8 mouse cellular contexts compared by ENCODE assay signal in genomic region chrX:101428785-101429141, GRCm38 (mm10). TPM values are rescaled to one million over a fixed set of nuclear protein-coding genes. Genes with fewer than 3 reads are reported as not detected.
A peak's percentile ranks its signal among the peaks of the same experiment; 100 is the strongest.
DNase-seq lines count a peak whose midpoint lies in the region; ATAC-seq lines count a peak whose summit lies in the region.

No protein-coding gene starts in this region.

- no peaks in the 10 kb centered on the region for H3K9me3 ChIP-seq in lung, embryonic 15.5 days
- no peaks in the 10 kb centered on the region for H3K9me3 ChIP-seq in forebrain, embryonic 11.5 days (ENCODE audit: control insufficient read depth, low read length)
- H3K9me3 ChIP-seq in limb, embryonic 15.5 days = no peaks in the 10 kb centered on the region
- no peaks in the 10 kb centered on the region for H3K9me3 ChIP-seq in stomach, embryonic 14.5 days (ENCODE audit: control insufficient read depth, low read depth, low read length)

- peak; percentile 21 for DNase-seq in adrenal gland, adult 2 months
- no peak for DNase-seq in adrenal gland, postnatal 25 days
- no peak for DNase-seq in lung, postnatal 36 days
- no peak for DNase-seq in forebrain, embryonic 11.5 days (ENCODE audit: low spot score)
- no peak for DNase-seq in ovary, adult 18-20 months (ENCODE audit: low spot score)

- peak overlapping the region; percentile 88 for H3K27ac ChIP-seq in lung, embryonic 15.5 days
- peak overlapping the region; percentile 94 for H3K27ac ChIP-seq in forebrain, embryonic 11.5 days (ENCODE audit: low read depth, low read length)
- H3K27ac ChIP-seq in limb, embryonic 15.5 days = peak overlapping the region; percentile 90
- H3K27ac ChIP-seq in stomach, embryonic 14.5 days (ENCODE audit: low read length) = peak overlapping the region; percentile 90

- ATAC-seq in lung, embryonic 15.5 days (ENCODE audit: borderline replicate concordance, extremely low read depth, low FRiP score, low TSS enrichment) = no peak
- peak; percentile 7; the same call in 1 of the 2 replicates for ATAC-seq in forebrain, embryonic 11.5 days (replicated peaks; ENCODE audit: low FRiP score)
- ATAC-seq in limb, embryonic 15.5 days (ENCODE audit: insufficient number of reproducible peaks, low FRiP score, low TSS enrichment, low read depth) = no peak
- ATAC-seq in stomach, embryonic 14.5 days (ENCODE audit: insufficient number of reproducible peaks, insufficient read depth, low FRiP score, low read depth) = no peak

- no peaks in the 10 kb centered on the region for H3K27me3 ChIP-seq in lung, embryonic 15.5 days
- H3K27me3 ChIP-seq in forebrain, embryonic 11.5 days (ENCODE audit: control insufficient read depth, insufficient read depth, low read length) = no peaks in the 10 kb centered on the region
- H3K27me3 ChIP-seq in limb, embryonic 15.5 days = no peaks in the 10 kb centered on the region
- H3K27me3 ChIP-seq in stomach, embryonic 14.5 days (ENCODE audit: control insufficient read depth, insufficient read depth, low read length) = no peaks in the 10 kb centered on the region

- H3K4me1 ChIP-seq in lung, embryonic 15.5 days = no peaks in the 10 kb centered on the region
- no peaks in the 10 kb centered on the region for H3K4me1 ChIP-seq in forebrain, embryonic 11.5 days (replicated peaks; ENCODE audit: control insufficient read depth, insufficient read depth, low read length)
- H3K4me1 ChIP-seq in limb, embryonic 15.5 days = no peaks in the 10 kb centered on the region
- H3K4me1 ChIP-seq in stomach, embryonic 14.5 days (ENCODE audit: control insufficient read depth, insufficient read depth, low read length) = no peaks in the 10 kb centered on the region

- H3K4me3 ChIP-seq in lung, embryonic 15.5 days = peak overlapping the region; percentile 61
- H3K4me3 ChIP-seq in forebrain, embryonic 11.5 days (ENCODE audit: low read depth, low read length) = peak overlapping the region; percentile 63
- peak overlapping the region; percentile 55 for H3K4me3 ChIP-seq in limb, embryonic 15.5 days
- H3K4me3 ChIP-seq in stomach, embryonic 14.5 days (ENCODE audit: low read depth, low read length) = peak overlapping the region; percentile 19

- peaks cover 8% of the 10 kb centered on the region; the same call in 1 of the 2 replicates for H3K36me3 ChIP-seq in lung, embryonic 15.5 days
- no peaks in the 10 kb centered on the region; the same call in 1 of the 2 replicates for H3K36me3 ChIP-seq in forebrain, embryonic 11.5 days (ENCODE audit: control insufficient read depth, insufficient read depth, low read length)
- no peaks in the 10 kb centered on the region for H3K36me3 ChIP-seq in limb, embryonic 15.5 days
- H3K36me3 ChIP-seq in stomach, embryonic 14.5 days (ENCODE audit: control insufficient read depth, insufficient read depth, low read length) = peaks cover 8% of the 10 kb centered on the region; the same call in 1 of the 2 replicates

- peak overlapping the region; percentile 45 for H3K4me2 ChIP-seq in lung, embryonic 15.5 days
- H3K4me2 ChIP-seq in forebrain, embryonic 11.5 days (ENCODE audit: low read depth, low read length, severe bottlenecking) = peak overlapping the region; percentile 46
- peak overlapping the region; percentile 30 for H3K4me2 ChIP-seq in limb, embryonic 15.5 days
- peak overlapping the region; percentile 43 for H3K4me2 ChIP-seq in stomach, embryonic 14.5 days (replicated peaks; ENCODE audit: low read depth, low read length)

- WGBS in lung, embryonic 15.5 days = 27% methylated on average over 7 of the region's 7 CpGs
- WGBS in forebrain, embryonic 11.5 days = 22% methylated on average over 7 of the region's 7 CpGs
- 23% methylated on average over 7 of the region's 7 CpGs for WGBS in limb, embryonic 15.5 days
- WGBS in stomach, embryonic 14.5 days = 28% methylated on average over 7 of the region's 7 CpGs

- 0 out of 2 replicates have a peak overlapping the region, but pooled peaks have one; percentile 1 for H3K9ac ChIP-seq in lung, embryonic 15.5 days
- H3K9ac ChIP-seq in forebrain, embryonic 11.5 days (ENCODE audit: low read length) = peak overlapping the region; percentile 29; the same call in 1 of the 2 replicates
- H3K9ac ChIP-seq in limb, embryonic 15.5 days = no peak overlapping the region
- H3K9ac ChIP-seq in stomach, embryonic 14.5 days (replicated peaks; ENCODE audit: low read depth, low read length) = no peak overlapping the region

RNA-seq across cellular contexts. Expression of gene Nono, which starts 0.4 kb away (rescaled TPM):
- total RNA-seq in adrenal gland, adult 2 months (2021) = 100 to 1,000 TPM; 208 to 263 TPM
- 31.1 and 46.6 TPM in 2 replicates for polyA plus RNA-seq in adrenal gland, adult 2 months (2012; rRNA removed)
- total RNA-seq in adrenal gland, postnatal 25 days (2021) = 218 and 222 TPM in 2 replicates
- polyA plus RNA-seq in lung, embryonic 15.5 days (2015; fragmentation: Nextera tagmentation; extraction: Ambion mirVana) = 433 and 440 TPM in 2 replicates
- 671 and 672 TPM in 2 replicates for polyA plus RNA-seq in forebrain, embryonic 11.5 days (2014; fragmentation: Nextera tagmentation; extraction: Ambion mirVana)
- polyA plus RNA-seq in limb, embryonic 15.5 days (2015; fragmentation: Nextera tagmentation; extraction: Ambion mirVana) = 342 and 352 TPM in 2 replicates
- polyA plus RNA-seq in stomach, embryonic 14.5 days (2014; fragmentation: Nextera tagmentation; extraction: Ambion mirVana) = 358 and 366 TPM in 2 replicates

RNA-seq across cellular contexts. Expression of gene Zmym3, which starts 8.1 kb away (rescaled TPM):
- total RNA-seq in adrenal gland, adult 2 months (2021) = 10 to 100 TPM; 60.1 to 60.8 TPM
- 56.8 and 65.1 TPM in 2 replicates for polyA plus RNA-seq in adrenal gland, adult 2 months (2012; rRNA removed)
- total RNA-seq in adrenal gland, postnatal 25 days (2021) = 77.9 and 131 TPM in 2 replicates
- 29.8 and 32.2 TPM in 2 replicates for polyA plus RNA-seq in lung, embryonic 15.5 days (2015; fragmentation: Nextera tagmentation; extraction: Ambion mirVana)
- 24.4 and 25.6 TPM in 2 replicates for polyA plus RNA-seq in forebrain, embryonic 11.5 days (2014; fragmentation: Nextera tagmentation; extraction: Ambion mirVana)
- 31.0 and 33.5 TPM in 2 replicates for polyA plus RNA-seq in limb, embryonic 15.5 days (2015; fragmentation: Nextera tagmentation; extraction: Ambion mirVana)
- polyA plus RNA-seq in stomach, embryonic 14.5 days (2014; fragmentation: Nextera tagmentation; extraction: Ambion mirVana) = 28.0 and 30.4 TPM in 2 replicates

RNA-seq across cellular contexts. Expression of gene Itgb1bp2, which starts 20.1 kb away (rescaled TPM):
- total RNA-seq in adrenal gland, adult 2 months (2021) = under 1 TPM; 0.43 to 0.73 TPM
- 0.10 TPM in 1 of 2 replicates, not detected in the other for polyA plus RNA-seq in adrenal gland, adult 2 months (2012; rRNA removed)
- total RNA-seq in adrenal gland, postnatal 25 days (2021) = 0.94 and 1.2 TPM in 2 replicates
- 3.8 and 5.2 TPM in 2 replicates for polyA plus RNA-seq in lung, embryonic 15.5 days (2015; fragmentation: Nextera tagmentation; extraction: Ambion mirVana)
- 3.0 and 3.5 TPM in 2 replicates for polyA plus RNA-seq in forebrain, embryonic 11.5 days (2014; fragmentation: Nextera tagmentation; extraction: Ambion mirVana)
- 37.1 and 115 TPM in 2 replicates for polyA plus RNA-seq in limb, embryonic 15.5 days (2015; fragmentation: Nextera tagmentation; extraction: Ambion mirVana)
- polyA plus RNA-seq in stomach, embryonic 14.5 days (2014; fragmentation: Nextera tagmentation; extraction: Ambion mirVana) = 2.0 and 2.5 TPM in 2 replicates

RNA-seq across cellular contexts. Expression of gene Gjb1, which starts 52.6 kb away (rescaled TPM):
- total RNA-seq in adrenal gland, adult 2 months (2021) = 1 to 10 TPM in 1 of 2 experiments, not detected in 1; 2.7 TPM
- polyA plus RNA-seq in adrenal gland, adult 2 months (2012; rRNA removed) = 0.11 and 0.84 TPM in 2 replicates
- 8.5 TPM in 1 of 2 replicates, not detected in the other for total RNA-seq in adrenal gland, postnatal 25 days (2021)
- 0.49 and 1.3 TPM in 2 replicates for polyA plus RNA-seq in lung, embryonic 15.5 days (2015; fragmentation: Nextera tagmentation; extraction: Ambion mirVana)
- polyA plus RNA-seq in forebrain, embryonic 11.5 days (2014; fragmentation: Nextera tagmentation; extraction: Ambion mirVana) = not detected in 2 replicates
- 0.15 and 0.21 TPM in 2 replicates for polyA plus RNA-seq in limb, embryonic 15.5 days (2015; fragmentation: Nextera tagmentation; extraction: Ambion mirVana)
- polyA plus RNA-seq in stomach, embryonic 14.5 days (2014; fragmentation: Nextera tagmentation; extraction: Ambion mirVana) = 1.2 and 3.6 TPM in 2 replicates

Comparison
In these comparisons a context has a peak if more than half of its experiments do, and no peak if none do; other contexts are left out.
1. H3K9ac ChIP-seq: peak in lung, embryonic 15.5 days (single experiment) and forebrain, embryonic 11.5 days (single experiment); none in limb, embryonic 15.5 days (single experiment) and stomach, embryonic 14.5 days (single experiment).
2. Peak in every context shown above with its lines, with median percentiles within 50 percentile points of each other: H3K27ac ChIP-seq, H3K4me2 ChIP-seq and H3K4me3 ChIP-seq.